Mouse (Mus musculus): ENCODE measurements around the gene Mterf4. TPM values are rescaled to one million over a fixed set of nuclear protein-coding genes. Genes with fewer than 3 reads are reported as not detected.

The Mterf4 gene
- total and polyA plus RNA-seq, 3 experiments: 33.9 to 34.6 TPM; not detected in 1

- Histone ChIP-seq H3K4me3 (ENCODE audit: control insufficient read depth in 1 of 2, insufficient read depth in 1 of 2, low read depth in 2 of 2, low read length in 2 of 2) (no peak overlapping the region), H3K9ac (ENCODE audit: control insufficient read depth, low read depth, low read length, poor library complexity, severe bottlenecking) (no peak overlapping the region), H3K4me1 (ENCODE audit: control insufficient read depth in 1 of 2, insufficient read depth in 2 of 2, low read length in 2 of 2) (no peaks in the 10 kb centered on the region), H3K36me3 (ENCODE audit: control insufficient read depth in 1 of 2, insufficient read depth in 2 of 2, low read length in 2 of 2) (peaks cover 0 to 3% of the 10 kb centered on the region in 2 experiments; a peak in 2 of 4 replicates), H3K9me3 (replicated peaks; ENCODE audit: insufficient read depth, low read length) (no peaks in the 10 kb centered on the region), H3K79me2 (ENCODE audit: control insufficient read depth, insufficient read depth, low read length, poor library complexity) (no peaks in the 10 kb centered on the region; the same call in 1 of the 2 replicates), H3K27me3 (ENCODE audit: control insufficient read depth in 1 of 2, insufficient read depth in 2 of 2, low read length in 2 of 2) (no peaks in the 10 kb centered on the region), H3K27ac (ENCODE audit: control insufficient read depth, low read depth, low read length) (no peak overlapping the region)
- no peak for TF ChIP-seq MAFK (IDR thresholded peaks at IDR 0.05; ENCODE audit: borderline replicate concordance, low read depth, low read length)
- 0 out of 4 replicates have a peak, but pooled peaks of 1 of the 2 experiments have one; percentile 15 for TF ChIP-seq POLR2A (IDR thresholded peaks at IDR 0.05; ENCODE audit: control insufficient read depth in 1 of 2, insufficient read depth in 1 of 2, low read depth in 1 of 2, low read length in 2 of 2, poor library complexity in 1 of 2)
- no peak for DNase-seq (ENCODE audit: low read depth, low spot score)
Observed at GRCm38 (mm10) chr1:93334621-93335020, 28.9 kb upstream of the Mterf4 start.

- Histone ChIP-seq H3K9me3 (replicated peaks; ENCODE audit: insufficient read depth, low read length) (no peaks in the 10 kb centered on the region), H3K4me3 (ENCODE audit: control insufficient read depth in 1 of 2, insufficient read depth in 1 of 2, low read depth in 2 of 2, low read length in 2 of 2) (no peak overlapping the region), H3K79me2 (ENCODE audit: control insufficient read depth, insufficient read depth, low read length, poor library complexity) (no peaks in the 10 kb centered on the region), H3K9ac (ENCODE audit: control insufficient read depth, low read depth, low read length, poor library complexity, severe bottlenecking) (no peak overlapping the region), H3K4me1 (ENCODE audit: control insufficient read depth in 1 of 2, insufficient read depth in 2 of 2, low read length in 2 of 2) (no peaks in the 10 kb centered on the region), H3K27ac (ENCODE audit: control insufficient read depth, low read depth, low read length) (no peak overlapping the region), H3K36me3 (ENCODE audit: control insufficient read depth in 1 of 2, insufficient read depth in 2 of 2, low read length in 2 of 2) (peaks cover 0 to 5% of the 10 kb centered on the region in 2 experiments; a peak in 2 of 4 replicates), H3K27me3 (ENCODE audit: control insufficient read depth in 1 of 2, insufficient read depth in 2 of 2, low read length in 2 of 2) (no peaks in the 10 kb centered on the region)
- DNase-seq (ENCODE audit: low read depth, low spot score): no peak
- TF ChIP-seq HCFC1 (IDR thresholded peaks at IDR 0.05; ENCODE audit: low read depth, low read length): no peak
- no peak for TF ChIP-seq CHD1 (IDR thresholded peaks at IDR 0.05; ENCODE audit: low read depth, low read length)
- no peak for TF ChIP-seq E2F4 (IDR thresholded peaks at IDR 0.05; ENCODE audit: borderline replicate concordance, low read depth, low read length)
- no peak for TF ChIP-seq POLR2A (IDR thresholded peaks at IDR 0.05; ENCODE audit: control insufficient read depth in 1 of 2, insufficient read depth in 1 of 2, low read depth in 1 of 2, low read length in 2 of 2, poor library complexity in 1 of 2)
- TF ChIP-seq NELFE (IDR thresholded peaks at IDR 0.05; ENCODE audit: low read depth, low read length): no peak
- TF ChIP-seq MAZ (IDR thresholded peaks at IDR 0.05; ENCODE audit: low read depth, low read length): no peak
- TF ChIP-seq MYB (IDR thresholded peaks at IDR 0.05; ENCODE audit: low read depth, low read length): no peak
- no peak for TF ChIP-seq CHD2 (IDR thresholded peaks at IDR 0.05; ENCODE audit: low read length)
- no peak for TF ChIP-seq TCF12 (IDR thresholded peaks at IDR 0.05; ENCODE audit: low read depth, low read length)
- no peak for TF ChIP-seq RAD21 (IDR thresholded peaks at IDR 0.05; ENCODE audit: low read depth, low read length)
- no peak for TF ChIP-seq GABPA (IDR thresholded peaks at IDR 0.05; ENCODE audit: low read depth, low read length)
- no peak for TF ChIP-seq KAT2A (conservative IDR thresholded peaks at IDR 0.05; ENCODE audit: low read depth, low read length)
- TF ChIP-seq USF2 (IDR thresholded peaks at IDR 0.05; ENCODE audit: borderline replicate concordance in 1 of 2, insufficient read depth in 1 of 2, low read depth in 1 of 2, low read length in 2 of 2): no peak
- TF ChIP-seq SMC3 (IDR thresholded peaks at IDR 0.05; ENCODE audit: low read depth, low read length): no peak
- no peak for TF ChIP-seq MEF2A (IDR thresholded peaks at IDR 0.05; ENCODE audit: extremely low read depth, insufficient replicate concordance, low read depth, low read length, poor library complexity, severe bottlenecking)
- TF ChIP-seq TAL1 (IDR thresholded peaks at IDR 0.05; ENCODE audit: low read length): no peak
- TF ChIP-seq MYC (IDR thresholded peaks at IDR 0.05; ENCODE audit: low read depth, low read length): no peak
- no peak for TF ChIP-seq ZNF384 (IDR thresholded peaks at IDR 0.05; ENCODE audit: low read depth, low read length)
Observed at GRCm38 (mm10) chr1:93326446-93326845, 20.7 kb upstream of the Mterf4 start.
